Mouse (Mus musculus) layer of hippocampus, adult 9-11 months (tissue): ENCODE data around the gene Sar1b.

Experiments used
- DNase-seq: peaks from one replicate; pipeline ENCODE4 v3.0.0; 2022

Gene Sar1b

GRCm38 (mm10) chr11:51831962-51832909 lies 68.7 kb downstream of the Sar1b start:
- peak; percentile 47 for DNase-seq

- no peak for DNase-seq
Measured at GRCm38 (mm10) chr11:51832992-51833391, 69.5 kb downstream of the Sar1b start.

- no peak for DNase-seq
Measured at GRCm38 (mm10) chr11:51833393-51834066, 70.0 kb downstream of the Sar1b start.

GRCm38 (mm10) chr11:51834067-51834411 lies 70.6 kb downstream of the Sar1b start:
- DNase-seq: no peak

GRCm38 (mm10) chr11:51835598-51835997 lies 72.1 kb downstream of the Sar1b start:
- no peak for DNase-seq

GRCm38 (mm10) chr11:51836506-51836905 lies 73.0 kb downstream of the Sar1b start:
- no peak for DNase-seq

- no peak for DNase-seq
Measured at GRCm38 (mm10) chr11:51837164-51838153, 74.0 kb downstream of the Sar1b start.

GRCm38 (mm10) chr11:51839106-51839505 lies 75.6 kb downstream of the Sar1b start:
- DNase-seq: no peak

- no peak for DNase-seq
Measured at GRCm38 (mm10) chr11:51839973-51840372, 76.5 kb downstream of the Sar1b start.

GRCm38 (mm10) chr11:51840657-51841056 lies 77.2 kb downstream of the Sar1b start:
- no peak for DNase-seq

GRCm38 (mm10) chr11:51841149-51841548 lies 77.7 kb downstream of the Sar1b start:
- no peak for DNase-seq
